Mouse (Mus musculus) thymus, postnatal 0 days (tissue): ENCODE measurements around the gene Actb. TPM values are rescaled to one million over a fixed set of nuclear protein-coding genes. Genes with fewer than 3 reads are reported as not detected.

Source experiments
- DNase-seq: peaks from one replicate; pipeline ENCODE4 v3.0.0-alpha.2; 2015; ENCODE audit warnings: low spot score
- polyA plus RNA-seq: library from polyadenylated mRNA; unstranded; fragments of >200 nt; fragmentation: Nextera tagmentation; extraction: Ambion mirVana; gene quantifications from 2 replicates; pipeline ENCODE4 v1.2.1, GENCODE M21; 2015

Gene Actb
- polyA plus RNA-seq, 1 experiment from 2014 or later, result 27,108 TPM

DNA sequence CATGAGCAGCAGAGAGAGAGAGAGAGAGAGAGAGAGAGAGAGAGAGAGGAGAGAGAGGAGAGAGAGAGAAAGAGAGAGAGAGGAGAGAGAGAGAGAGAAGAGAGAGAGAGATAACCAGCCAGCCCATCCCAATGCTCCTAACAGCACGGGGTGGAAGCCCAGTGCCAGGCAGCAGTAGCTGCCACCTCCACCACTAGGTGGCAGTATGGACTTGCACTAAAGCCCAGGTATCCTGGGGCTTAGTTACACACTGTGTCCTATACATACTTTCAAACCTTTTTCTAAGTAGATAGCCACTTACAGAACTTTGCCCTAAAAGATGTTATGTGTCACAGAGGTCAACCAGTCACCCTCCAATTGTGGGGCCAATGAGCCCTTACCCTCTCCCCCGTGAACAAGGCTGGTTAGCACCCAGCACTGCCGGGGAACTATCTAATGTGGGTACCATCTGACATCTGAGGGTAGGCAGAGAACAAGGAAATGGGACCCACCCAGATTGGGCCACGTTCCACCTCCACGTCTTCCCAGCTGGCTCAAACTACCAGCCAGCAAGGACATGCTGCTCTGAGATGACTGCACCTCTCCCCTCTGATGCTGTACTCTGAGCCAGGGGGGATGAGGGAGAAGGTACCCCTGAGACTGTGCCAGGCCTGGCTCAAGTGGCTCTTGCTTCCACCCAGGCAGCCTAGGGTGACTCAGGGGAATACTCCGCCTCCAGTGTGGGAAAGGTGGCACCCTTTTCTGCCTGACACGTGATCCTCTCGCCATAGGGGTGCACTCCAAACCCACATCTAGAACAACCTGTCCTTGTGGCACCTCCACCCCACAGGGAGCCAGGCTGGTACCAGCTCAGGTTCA is 27.0 kb downstream of the Actb start:
- DNase-seq, result peak; percentile 91

DNA sequence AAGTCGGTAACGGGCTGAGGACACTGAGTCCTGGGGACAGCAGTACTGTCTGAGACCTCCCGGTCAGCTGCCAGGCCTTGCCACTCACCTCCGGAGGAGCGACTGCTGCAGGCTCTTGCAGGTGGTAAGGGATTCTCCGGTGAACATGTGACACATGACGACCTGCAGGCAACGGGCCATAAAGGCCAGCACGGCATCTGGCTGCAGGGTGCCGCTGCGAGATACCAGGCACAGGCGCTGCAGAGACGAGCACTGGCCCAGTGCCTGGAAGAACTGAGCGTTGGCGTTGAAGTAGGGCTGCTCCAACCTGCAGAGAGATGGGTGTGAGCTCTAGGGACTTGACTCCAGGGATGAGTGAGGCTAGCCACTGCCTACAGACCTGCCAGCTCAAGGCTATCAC is 28.0 kb downstream of the Actb start:
- DNase-seq, result no peak

DNA sequence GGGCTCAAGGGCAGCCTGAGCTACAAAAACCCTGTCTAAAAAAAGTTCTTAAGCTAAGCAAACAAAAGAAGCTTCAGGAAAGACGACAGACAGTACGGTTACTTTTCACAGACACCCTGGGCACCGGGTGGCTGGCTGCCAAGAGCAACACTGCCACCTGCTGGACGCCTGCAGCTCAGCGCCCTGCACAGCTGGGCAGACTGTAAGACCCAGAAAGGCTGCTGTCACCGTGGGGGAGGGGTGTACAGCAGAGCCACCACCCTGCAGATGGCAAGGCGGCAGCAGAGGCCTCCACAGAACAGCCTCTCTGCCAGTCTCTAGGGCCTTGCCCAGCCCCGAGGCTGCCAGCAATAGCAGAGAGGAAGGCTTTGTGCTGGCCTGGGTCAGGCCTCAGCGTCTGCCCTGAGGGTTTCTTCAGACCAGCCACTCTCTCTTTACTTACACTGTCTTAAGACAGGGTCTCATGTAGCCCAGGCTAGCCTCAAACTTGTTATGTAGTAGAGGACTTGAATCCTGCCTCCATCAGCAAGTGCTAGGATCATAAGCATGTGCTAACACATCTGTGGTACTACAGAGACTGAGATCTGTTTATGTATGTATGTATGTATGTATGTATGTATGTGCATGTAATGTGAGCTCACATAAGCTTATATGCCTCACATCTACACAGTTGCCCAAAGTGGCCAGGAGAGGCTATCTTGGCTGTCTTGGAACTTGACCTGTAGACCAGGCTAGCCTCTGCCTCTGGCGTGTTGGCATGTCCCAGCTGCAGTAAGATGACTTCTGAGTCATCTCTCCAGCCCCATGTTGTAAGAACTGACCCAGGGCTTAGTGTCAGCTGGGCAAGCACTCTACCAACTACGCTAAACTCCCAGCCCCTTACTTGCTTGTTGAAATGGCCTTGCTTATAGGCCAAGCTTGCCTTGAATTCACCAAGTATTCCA is 28.9 kb downstream of the Actb start:
- peak; percentile 94 for DNase-seq

DNA sequence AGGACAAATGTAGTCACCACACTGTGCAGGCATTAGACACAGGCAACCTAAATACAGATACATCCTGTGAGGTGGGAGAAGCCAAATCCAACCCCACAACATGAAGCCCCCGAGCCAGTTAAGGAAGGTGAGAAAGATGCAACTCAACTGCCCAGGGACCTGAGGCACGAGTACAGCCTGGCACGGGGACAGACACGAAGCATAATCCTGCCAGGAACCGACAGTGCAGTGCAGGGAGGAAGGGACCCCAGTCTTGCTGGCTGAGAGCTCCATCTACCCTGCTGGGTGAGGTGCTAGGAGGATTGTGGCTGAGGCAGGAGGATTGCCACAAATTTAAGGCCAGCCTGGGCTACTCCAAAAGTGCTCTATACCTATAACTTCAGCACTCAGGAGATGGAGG is 29.7 kb downstream of the Actb start:
- no peak for DNase-seq

DNA sequence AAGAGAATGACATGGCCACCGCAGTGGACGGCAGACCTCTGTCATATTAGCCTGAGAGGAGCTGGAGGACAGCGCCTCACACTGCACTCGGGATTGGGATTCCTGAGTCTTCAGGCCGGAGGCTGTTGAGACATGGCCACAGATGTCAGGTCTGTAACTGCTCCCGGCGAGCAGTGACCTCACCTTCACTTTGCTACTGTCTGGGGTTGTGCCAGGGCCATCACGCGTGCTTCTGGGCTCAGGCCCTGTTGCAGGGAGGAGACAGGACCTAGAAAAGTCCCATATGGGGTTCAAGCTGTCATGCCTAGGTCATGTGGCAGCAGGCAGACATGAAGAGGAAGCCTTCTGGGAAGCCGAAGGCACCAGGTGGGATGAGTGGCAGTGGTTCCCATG is 31.0 kb downstream of the Actb start:
- DNase-seq, result no peak

DNA sequence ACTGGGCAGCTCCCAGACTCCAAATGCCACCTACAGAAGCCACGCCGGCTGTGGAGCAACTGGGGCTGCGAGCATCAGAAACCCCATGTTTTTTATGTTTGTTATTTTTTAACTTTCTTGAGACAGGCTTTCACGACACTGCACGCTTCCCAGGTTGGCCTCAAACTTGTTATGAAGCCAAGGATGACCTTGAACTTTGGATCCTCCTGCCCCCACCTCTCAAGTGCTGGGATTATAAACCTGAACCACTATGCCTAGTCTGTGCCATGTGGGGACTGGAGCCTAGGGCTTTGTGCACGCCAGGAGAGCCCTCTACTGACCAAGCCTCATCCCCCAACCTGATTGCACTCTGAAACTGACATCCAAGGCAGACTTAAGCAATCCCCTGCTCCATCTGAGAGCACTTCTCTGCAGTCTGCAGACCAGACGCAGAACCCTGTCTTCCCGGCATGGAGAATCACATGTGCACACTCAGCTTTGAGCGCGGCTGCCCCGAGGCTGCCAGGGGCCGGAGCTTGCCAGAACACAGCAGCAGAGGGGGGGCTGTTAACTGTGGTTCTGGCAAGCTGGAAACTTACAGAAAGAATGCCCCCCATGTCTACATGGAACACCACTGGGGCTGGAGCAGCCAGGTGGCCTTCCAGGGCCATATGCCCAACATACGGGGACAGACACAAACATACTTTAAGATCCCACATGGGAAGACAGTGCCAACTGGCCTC is 31.6 kb downstream of the Actb start:
- DNase-seq, result no peak

DNA sequence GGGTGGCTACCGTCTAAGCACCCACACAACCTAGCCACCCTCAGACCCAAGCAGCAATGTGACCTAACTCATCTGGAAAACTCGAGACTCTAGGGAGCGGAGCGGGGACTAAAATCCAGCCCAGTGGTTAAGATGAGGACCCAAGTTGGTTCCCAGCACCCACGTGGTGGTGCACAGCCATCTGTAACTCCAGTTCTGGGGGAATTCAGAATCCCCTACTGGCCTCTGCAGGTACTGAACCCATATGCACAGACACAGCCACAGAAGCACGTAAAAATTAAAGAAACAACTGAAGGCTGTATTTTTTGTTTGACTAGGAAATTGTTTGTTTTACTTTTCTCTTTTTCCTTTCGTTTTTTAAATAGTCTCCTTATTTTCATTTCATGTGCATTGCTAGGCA is 32.8 kb downstream of the Actb start:
- DNase-seq, result no peak

DNA sequence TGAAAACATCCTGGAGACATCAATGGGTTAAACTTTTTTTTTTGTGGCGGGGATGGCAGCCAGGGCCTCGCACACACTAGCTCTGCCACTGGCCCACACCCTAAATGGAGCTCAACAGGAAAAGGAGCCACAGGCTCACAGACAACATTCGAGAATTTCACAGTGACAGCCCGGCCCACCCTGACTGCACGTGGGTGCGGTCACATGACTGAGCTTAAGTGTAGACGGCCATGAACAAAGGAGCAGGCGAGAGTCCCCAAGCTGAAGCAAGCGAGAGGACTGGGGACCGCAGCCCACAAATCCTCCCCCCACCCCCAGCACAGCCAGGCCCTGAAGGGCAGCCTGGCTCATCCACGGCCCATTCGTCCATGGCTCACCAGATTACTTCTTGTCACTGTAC is 34.8 kb downstream of the Actb start:
- DNase-seq, result no peak

DNA sequence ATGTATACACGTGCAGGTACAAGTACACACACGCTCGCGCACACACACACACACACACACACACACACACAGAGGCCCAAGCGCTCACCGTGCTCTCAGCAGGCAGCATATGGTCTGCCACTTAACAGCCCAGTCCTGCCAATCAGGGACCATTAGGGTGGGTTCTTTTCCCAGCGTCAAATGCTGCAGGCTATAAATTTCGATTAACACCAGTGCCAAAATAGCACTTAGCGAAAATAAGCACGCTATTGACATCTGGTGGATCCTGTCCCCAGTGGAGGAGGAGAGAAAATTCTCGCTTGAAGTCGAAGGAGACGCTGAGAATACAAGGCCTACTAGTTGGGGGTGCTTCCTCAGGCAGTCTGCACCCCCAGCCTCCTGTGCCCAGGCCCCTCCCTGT is 37.1 kb downstream of the Actb start:
- no peak for DNase-seq

DNA sequence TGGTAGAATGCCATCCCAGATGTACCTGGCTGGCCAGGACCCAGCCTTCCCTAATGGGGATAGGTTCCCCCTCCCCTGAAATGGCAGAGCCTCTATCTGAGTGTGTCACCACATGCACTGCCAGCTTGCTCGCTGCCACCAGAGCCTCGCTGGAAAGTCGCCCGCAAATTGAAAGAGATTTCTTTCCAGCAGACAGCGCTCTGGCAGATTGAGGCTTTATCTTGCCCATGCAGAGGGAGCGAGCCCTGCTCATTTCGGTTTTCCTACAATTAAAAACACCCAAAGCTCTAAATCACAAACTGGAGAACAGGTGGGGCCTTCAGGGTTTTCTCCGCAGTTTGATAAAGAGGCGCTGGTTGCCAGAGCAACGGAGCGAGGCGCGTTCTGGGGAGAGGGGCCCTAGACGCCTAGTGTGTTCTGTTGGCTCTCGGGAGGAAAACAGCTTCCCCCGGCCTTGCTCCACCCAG is 48.8 kb downstream of the Actb start:
- no peak for DNase-seq

DNA sequence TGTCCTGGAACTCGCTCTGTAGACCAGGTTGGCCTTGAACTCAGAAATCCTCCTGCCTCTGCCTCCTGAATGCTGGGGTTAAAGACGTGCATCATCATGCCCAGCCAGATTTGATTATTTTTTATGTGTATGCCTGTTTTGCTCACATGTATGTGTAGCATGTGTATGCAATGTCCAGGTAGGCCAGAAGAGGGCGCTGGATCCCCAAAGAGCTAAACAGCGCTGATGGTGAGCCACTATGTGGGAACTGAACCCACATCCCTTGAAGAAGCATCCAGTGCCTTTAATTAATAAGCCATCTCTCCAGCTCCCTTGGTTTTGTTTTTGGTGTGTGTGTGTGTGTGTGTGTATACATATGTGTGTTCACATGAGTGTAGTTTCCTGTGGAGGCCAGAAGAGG is 50.1 kb downstream of the Actb start:
- DNase-seq, result no peak

DNA sequence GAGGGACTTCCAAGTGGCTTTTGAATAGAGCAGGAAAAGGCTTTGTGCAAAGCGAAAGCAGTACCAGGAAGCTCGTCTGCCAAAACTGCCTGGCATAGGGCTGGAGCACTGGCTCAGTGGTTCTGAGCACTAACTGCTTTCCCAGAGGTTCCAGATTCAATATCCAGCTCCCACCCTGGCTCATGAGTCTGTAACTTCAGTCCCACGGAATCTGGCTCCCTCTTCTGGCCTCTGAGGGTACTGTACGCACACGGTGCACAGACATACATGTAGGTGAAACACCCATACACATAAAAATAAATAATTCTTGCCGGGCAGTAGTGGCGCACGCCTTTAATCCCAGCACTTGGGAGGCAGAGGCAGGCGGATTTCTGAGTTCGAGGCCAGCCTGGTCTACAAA is 51.7 kb downstream of the Actb start:
- peak; percentile 30 for DNase-seq

DNA sequence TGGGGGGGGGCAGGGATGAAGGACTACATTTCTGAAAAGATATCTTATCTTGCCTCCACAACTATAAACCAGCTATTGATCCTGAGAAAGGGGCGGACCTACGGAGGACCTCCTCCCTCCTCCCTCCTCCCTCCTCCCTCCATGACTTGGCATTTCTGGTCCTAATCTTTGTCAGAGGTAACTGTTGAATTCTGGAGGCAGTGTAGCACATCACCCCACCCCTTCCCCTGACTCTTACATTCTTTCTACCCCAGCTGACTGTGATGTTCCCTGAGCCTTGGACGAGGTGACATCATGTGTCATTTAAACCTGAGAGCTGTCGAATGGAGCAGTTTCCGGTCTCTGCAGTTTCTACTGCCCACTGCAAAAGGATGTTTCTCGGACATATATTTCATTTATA is 53.0 kb downstream of the Actb start:
- no peak for DNase-seq

Other genes with a start within 250 kb of the Actb start
- gene Slc29a4, start 214.2 kb downstream of the Actb start, polyA plus RNA-seq, result 0.44 and 0.59 TPM in 2 replicates
- gene Tnrc18, start 89.1 kb downstream of the Actb start, polyA plus RNA-seq, result 6.9 and 9.6 TPM in 2 replicates
- 4.7 and 5.9 TPM in 2 replicates for gene Fbxl18, start 11.3 kb downstream of the Actb start, polyA plus RNA-seq
- gene Fscn1, start 53.6 kb upstream of the Actb start, polyA plus RNA-seq, result 33.5 and 37.0 TPM in 2 replicates
- gene Rnf216, start 206.2 kb upstream of the Actb start, polyA plus RNA-seq, result 13.1 and 13.5 TPM in 2 replicates
- gene Olfr718-ps1, start 240.8 kb upstream of the Actb start, polyA plus RNA-seq, result 0.03 TPM in 1 of 2 replicates, not detected in the other